Mouse (Mus musculus) liver (tissue): ENCODE measurements around the gene Gm15056.

Source experiments
- DNase-seq: peaks from one replicate; pipeline ENCODE4 v3.0.0-alpha.2; 2020; ENCODE audit warnings: mixed read lengths

The Gm15056 gene

DNA sequence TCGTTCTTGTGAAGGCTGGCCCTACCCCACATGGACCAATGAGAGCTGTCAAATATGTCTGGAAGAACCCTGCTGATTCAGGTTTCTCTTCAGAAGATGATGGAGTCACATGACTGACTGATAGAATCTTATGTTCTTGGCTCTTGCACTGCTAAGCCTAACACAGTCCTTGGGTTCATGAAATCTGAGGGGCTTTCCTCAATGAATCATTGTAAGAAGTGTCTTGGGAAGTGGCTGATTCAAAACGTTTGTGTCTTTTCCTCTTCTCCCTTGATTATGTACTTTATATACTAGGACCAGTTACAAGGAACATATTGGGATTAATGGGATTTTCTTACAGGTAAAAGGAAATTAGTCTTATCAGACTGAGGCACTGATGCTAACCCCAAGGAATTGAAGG is at the start of gene Gm15056:
Gene Gm15056 (minus strand): TSS at position 101 of the 400 bp plus-strand sequence.
- no peak for DNase-seq

DNA sequence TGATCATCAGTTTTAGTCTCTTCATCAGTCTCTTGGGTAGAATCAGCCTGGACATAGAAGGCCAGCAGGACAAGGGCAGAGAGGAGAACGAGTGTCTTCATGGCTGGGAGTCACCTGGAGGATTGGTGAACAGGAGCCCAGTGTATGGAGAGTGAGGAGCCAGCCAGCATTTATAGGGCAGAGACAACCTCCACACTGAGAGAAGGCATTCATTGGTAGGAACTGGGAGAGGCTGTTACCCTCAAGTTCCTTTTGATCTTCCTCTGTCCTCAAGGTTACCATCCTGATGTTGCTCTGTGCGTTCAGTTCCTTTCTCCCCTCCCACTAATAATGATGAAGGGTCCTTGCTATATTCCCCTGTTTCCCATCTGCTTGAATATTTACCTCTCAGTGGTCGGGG is 42.2 kb upstream of the Gm15056 start, which contains the start of gene AY761185:
Gene AY761185 (minus strand): TSS at position 101 of the 400 bp plus-strand sequence.
- no peak for DNase-seq

DNA sequence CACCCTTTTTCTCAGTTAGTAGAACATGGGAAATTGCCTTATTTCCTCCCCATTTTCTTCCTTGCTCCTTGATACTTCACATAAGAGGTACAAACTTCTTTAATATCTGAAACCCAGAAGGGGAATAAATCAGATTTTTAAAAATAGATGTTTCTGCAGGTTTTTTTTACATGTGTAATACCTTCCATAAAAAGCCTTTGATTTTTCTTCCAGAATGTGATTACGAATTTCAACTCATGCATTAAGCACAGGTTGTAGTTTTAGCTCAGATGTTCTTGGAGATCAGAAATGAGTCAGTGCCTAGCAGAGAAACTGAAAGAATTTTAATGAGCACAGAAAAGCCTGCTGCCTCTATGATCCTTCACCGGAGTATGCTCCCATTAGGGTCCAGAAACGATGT is 19.5 kb upstream of the Gm15056 start, which contains the start of gene Gm6040:
Gene Gm6040 (minus strand): TSS at position 101 of the 400 bp plus-strand sequence.
- no peak for DNase-seq

DNA sequence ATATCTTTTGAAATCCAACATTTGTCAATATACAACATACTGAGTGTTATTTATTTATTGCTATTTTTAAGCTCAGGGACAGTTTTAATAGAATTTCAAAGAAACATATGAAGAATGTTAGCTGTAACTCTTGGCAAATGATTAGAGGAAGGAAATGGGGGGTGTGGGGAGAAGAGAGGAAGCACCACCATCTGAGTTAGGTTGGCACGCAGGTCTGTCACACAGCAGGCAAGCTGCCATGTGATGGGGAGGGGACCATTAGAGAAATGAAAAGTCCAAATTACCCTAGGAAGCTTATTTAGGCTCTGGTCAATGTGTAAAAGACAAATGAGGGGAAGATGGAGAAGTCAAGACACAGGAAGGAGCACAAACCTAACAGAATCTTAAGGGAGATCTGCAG is 9.9 kb upstream of the Gm15056 start:
- no peak for DNase-seq

DNA sequence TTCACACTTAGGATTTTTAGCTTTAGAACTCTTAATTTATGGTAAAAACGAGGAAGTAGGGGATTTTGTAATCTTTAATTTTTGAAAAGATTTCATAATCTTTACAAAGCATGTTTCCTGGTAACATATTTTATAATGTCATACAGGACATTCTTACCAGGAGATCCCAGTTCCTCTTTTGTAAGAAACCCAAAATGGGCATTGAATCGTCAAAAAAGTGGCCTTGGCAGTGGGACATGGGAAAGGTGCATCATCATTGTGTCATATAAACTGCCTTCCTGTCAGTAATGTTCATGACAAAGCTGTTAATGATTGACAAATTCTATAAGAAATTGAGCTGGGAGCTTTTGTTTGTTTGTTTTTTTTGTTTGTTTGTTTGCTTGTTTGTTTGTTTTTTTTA is 5.8 kb upstream of the Gm15056 start:
- no peak for DNase-seq

DNA sequence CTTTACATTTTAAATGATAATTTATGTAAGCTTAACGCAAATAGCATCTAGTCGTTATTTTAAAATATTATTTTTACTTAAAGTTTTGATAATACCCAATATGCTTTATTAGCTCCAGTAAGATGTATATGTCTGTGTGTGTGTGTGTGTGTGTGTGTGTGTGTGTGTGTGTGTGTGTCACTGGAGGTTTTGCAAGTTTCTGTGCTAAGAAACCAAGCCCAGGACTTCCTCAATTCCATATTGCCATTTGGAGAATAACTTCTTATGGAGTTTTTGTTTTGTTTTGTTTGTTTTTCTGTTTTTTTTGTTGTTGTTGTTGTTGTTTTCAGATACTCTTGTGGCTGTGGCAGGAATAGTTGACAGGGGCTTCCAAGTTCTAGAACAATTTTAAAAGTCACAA is 4.7 kb upstream of the Gm15056 start:
- DNase-seq: no peak

DNA sequence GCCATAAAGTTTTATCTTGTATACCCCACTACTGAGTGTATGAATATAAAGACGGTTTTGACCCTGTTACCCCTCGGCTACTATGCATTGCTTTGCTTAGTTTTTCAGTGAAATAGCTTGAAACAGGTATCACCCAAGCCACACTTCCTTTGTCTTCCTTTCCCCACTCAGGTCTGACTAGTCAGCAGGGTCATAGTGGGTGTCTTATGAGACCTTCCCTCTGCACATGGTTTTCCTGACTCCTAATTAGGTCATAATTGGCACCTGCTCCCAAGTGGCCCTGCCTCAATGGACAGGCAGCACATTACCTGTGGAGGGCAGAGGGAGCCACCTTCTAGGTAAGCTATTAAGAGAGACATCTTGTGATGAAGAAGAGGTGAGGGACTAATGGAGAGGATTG is 10.1 kb downstream of the Gm15056 start, which contains the start of gene Defb33:
Gene Defb33 (plus strand): TSS at position 301 of the 400 bp plus-strand sequence.
- no peak for DNase-seq

DNA sequence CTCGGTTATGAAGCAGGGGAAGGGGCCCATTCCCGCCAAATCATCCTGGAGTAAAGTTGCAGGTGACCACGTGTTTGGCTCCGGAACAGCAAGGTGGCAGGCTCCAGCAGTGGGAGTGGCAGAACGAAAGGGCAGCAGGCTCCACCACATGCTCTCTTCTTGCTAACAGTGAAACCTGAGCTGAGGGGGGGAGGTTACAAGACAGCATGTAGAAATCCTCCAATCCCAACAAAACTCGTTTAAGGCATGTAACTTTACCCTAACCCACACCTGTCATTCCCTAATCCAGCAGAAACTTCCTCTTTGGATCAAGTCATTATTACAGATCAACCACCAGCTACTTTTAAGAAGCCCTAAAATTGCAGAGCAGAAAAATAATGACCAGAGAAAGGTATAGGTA is 27.8 kb downstream of the Gm15056 start:
- DNase-seq: no peak
